Mouse (Mus musculus): ENCODE results near the gene Cadm4.

- TF ChIP-seq POLR2A (IDR thresholded peaks at IDR 0.05; ENCODE audit: extremely low read depth, insufficient read depth, low read length) (no peak), CTCF (IDR thresholded peaks at IDR 0.05; ENCODE audit: low read depth, low read length) (no peak)
These were observed 35.3 kb downstream of the Cadm4 start for GRCm38 (mm10) chr7:24517077-24517476.

All from liver, adult 2 months (tissue).